ENCODE assay signal across 1 mouse cellular context in the genomic region with DNA sequence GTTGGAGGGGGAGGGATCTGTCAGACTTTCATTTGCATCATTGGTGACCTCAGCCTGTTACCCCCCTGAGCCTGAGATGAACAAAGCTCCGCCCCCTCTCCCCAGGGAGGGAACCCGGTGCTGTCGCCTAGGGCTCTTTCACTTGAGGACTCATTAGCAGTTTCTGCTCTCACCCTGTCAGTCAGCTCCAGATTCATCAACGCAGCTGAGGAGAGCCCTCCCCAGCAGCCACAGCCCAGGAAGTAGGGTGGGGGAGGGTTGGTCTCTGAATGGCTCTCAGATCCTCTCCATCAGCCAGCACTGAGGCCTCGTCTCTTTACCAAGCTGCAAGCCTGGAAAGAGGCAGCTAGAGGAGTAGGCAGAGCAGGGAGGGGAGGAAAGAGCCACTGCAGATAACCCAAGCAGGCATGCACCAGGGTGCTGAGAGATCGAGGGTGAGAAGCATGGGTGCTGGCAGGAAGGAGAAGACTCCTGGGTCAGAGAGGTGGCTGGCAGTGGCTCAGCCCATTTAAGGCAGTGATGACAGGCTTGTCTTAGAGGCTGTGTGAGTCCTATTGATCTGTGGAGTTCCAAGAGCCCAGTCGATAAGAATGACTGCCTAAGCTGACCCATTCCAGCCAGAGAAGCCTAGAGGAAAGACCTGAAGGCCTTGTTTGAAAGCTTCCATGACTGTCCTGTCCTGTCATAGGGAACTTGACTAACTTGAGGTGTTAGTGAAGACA.
TF ChIP-seq lines count a peak whose summit lies in the region.

No protein-coding gene starts in this region.

TF ChIP-seq in CH12.LX, 34 proteins besides CTCF, POLR2A, EP300 and RAD21 (continued from another document):
- TF ChIP-seq ELF1 (IDR thresholded peaks at IDR 0.05; ENCODE audit: low read depth, low read length) = peak; percentile 56
